Mouse (Mus musculus) testis, adult 2 months (tissue): Measurements from ENCODE around the gene Mdp1. TPM values are rescaled to one million over a fixed set of nuclear protein-coding genes. Genes with fewer than 3 reads are reported as not detected.

Experiments
- H3K27ac ChIP-seq: fragments of 200-500 bp; 2 replicates; pipeline ENCODE4 v1.5.1; 2012; ENCODE audit warnings: low read depth, low read length; ENCODE audit not compliant: control insufficient read depth, insufficient read depth
- H3K27me3 ChIP-seq: fragments of 200-500 bp; 2 replicates; pipeline ENCODE4 v1.6.1; 2012; ENCODE audit warnings: mild to moderate bottlenecking, low read length, moderate library complexity; ENCODE audit not compliant: control insufficient read depth, insufficient read depth
- H3K36me3 ChIP-seq: fragments of 200-500 bp; 2 replicates; pipeline ENCODE4 v1.6.1; 2012; ENCODE audit warnings: mild to moderate bottlenecking, low read length; ENCODE audit not compliant: control insufficient read depth, insufficient read depth
- H3K4me1 ChIP-seq: fragments of 200-500 bp; 2 replicates; pipeline ENCODE4 v1.6.1; 2012; ENCODE audit warnings: low read length; ENCODE audit not compliant: control insufficient read depth, insufficient read depth
- H3K4me3 ChIP-seq: fragments of 200-500 bp; 2 replicates; pipeline ENCODE4 v1.5.1; 2012; ENCODE audit warnings: low read depth, mild to moderate bottlenecking, low read length, moderate library complexity, mixed read lengths; ENCODE audit not compliant: control insufficient read depth
- CTCF ChIP-seq: fragments of 200-500 bp; IDR thresholded peaks from 2 replicates; pipeline ENCODE4 v1.5.1; 2012; ENCODE audit warnings: low read depth, mild to moderate bottlenecking, inconsistent platforms, low read length, moderate library complexity; ENCODE audit not compliant: control insufficient read depth, insufficient read depth, insufficient replicate concordance
- POLR2A ChIP-seq: fragments of 200-500 bp; IDR thresholded peaks from 2 replicates; pipeline ENCODE4 v1.6.1; 2012; ENCODE audit warnings: low read depth, mild to moderate bottlenecking, inconsistent platforms, low read length, moderate library complexity; ENCODE audit not compliant: control insufficient read depth
- polyA plus RNA-seq: library from polyadenylated mRNA; depleted of rRNA; stranded (reverse); fragments of >200 nt; gene quantifications from 2 replicates; pipeline ENCODE4 v1.2.3, GENCODE M21; 2012; rRNA removed

The Mdp1 gene
- polyA plus RNA-seq, 1 experiment: 4.1 TPM

DNA sequence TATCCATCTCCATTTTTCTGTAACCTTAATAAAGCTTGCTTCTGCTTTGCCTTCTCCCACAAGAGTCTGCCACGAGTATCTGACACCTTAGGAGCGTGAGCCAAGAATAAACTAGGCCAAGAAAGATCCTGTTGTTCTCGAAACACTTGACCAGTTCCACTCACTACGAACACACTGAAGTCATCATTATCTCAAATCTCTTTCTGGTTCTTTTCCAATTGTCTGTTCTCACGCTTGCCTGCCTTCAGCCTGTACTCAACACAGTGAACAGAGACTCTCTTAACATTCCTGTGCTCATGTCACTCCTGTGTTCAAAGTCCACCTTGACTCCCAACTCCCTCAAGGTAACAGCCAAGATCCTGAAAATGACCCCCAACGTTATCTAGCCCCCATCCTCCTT is 47.0 kb downstream of the Mdp1 start:
- no peak for TF ChIP-seq POLR2A
- TF ChIP-seq CTCF: no peak
- H3K4me1 ChIP-seq: peaks cover 5% of the 10 kb centered on the region
- H3K36me3 ChIP-seq: no peaks in the 10 kb centered on the region
- H3K27ac ChIP-seq: peak overlapping the region; percentile 66
- no peak overlapping the region for H3K4me3 ChIP-seq
- no peaks in the 10 kb centered on the region for H3K27me3 ChIP-seq

DNA sequence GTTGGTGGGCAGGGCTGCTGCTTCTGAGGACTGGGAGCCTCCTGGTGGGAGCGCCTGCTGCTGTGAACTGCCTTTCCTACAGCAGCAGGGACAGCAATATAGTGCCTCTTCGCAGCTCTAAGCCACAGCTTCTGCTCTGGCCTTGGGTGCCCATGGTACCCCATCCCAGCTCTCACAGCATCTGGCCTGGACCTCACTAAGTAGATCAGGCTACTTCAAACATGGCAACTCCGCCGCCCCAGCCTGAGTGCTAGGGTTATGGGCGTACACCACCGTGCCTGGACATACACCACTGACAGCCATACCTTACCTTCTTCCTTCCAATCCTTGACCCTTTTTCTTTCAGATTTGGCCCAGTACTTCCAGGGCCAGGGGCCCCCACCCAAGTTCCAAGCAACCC is 52.0 kb downstream of the Mdp1 start:
- H3K4me1 ChIP-seq: no peaks in the 10 kb centered on the region; the same call in 1 of the 2 replicates
- H3K27ac ChIP-seq: no peak overlapping the region
- H3K4me3 ChIP-seq: no peak overlapping the region
- TF ChIP-seq POLR2A (no peak), CTCF (no peak)
- no peaks in the 10 kb centered on the region for H3K36me3 ChIP-seq
- no peaks in the 10 kb centered on the region for H3K27me3 ChIP-seq

Other genes with a start within 250 kb of the Mdp1 start
- gene Dhrs4, start 181.8 kb downstream of the Mdp1 start, polyA plus RNA-seq: 27.2 and 28.8 TPM in 2 replicates
- gene Carmil3, start 169.9 kb downstream of the Mdp1 start, polyA plus RNA-seq: 1.8 and 1.9 TPM in 2 replicates
- gene Cpne6, start 150.1 kb downstream of the Mdp1 start, polyA plus RNA-seq: 0.06 and 0.29 TPM in 2 replicates
- 0.20 and 0.37 TPM in 2 replicates for gene Nrl, start 135.5 kb downstream of the Mdp1 start, polyA plus RNA-seq
- 2.8 and 5.7 TPM in 2 replicates for gene Pck2, start 120.2 kb downstream of the Mdp1 start, polyA plus RNA-seq
- 54.5 and 60.7 TPM in 2 replicates for gene Dcaf11, start 100.5 kb downstream of the Mdp1 start, polyA plus RNA-seq
- 2.1 and 2.3 TPM in 2 replicates for gene A730061H03Rik, start 100.1 kb downstream of the Mdp1 start, polyA plus RNA-seq
- gene Fitm1, start 84.9 kb downstream of the Mdp1 start, polyA plus RNA-seq: 40.2 and 52.7 TPM in 2 replicates
- gene Psme1, start 82.4 kb downstream of the Mdp1 start, polyA plus RNA-seq: 7.6 and 8.4 TPM in 2 replicates
- 5.8 and 6.4 TPM in 2 replicates for gene Emc9, start 75.2 kb downstream of the Mdp1 start, polyA plus RNA-seq
- gene Psme2, start 69.4 kb downstream of the Mdp1 start, polyA plus RNA-seq: 10.2 and 14.9 TPM in 2 replicates
- gene Rnf31, start 68.8 kb downstream of the Mdp1 start, polyA plus RNA-seq: 7.8 and 8.9 TPM in 2 replicates
- gene Irf9, start 56.9 kb downstream of the Mdp1 start, polyA plus RNA-seq: 4.1 and 4.4 TPM in 2 replicates
- 65.8 and 78.1 TPM in 2 replicates for gene Rec8, start 42.5 kb downstream of the Mdp1 start, polyA plus RNA-seq
- gene Ipo4, start 24.6 kb downstream of the Mdp1 start, polyA plus RNA-seq: 519 and 558 TPM in 2 replicates
- 1.9 and 2.1 TPM in 2 replicates for gene Gm49378, start 22.6 kb downstream of the Mdp1 start, polyA plus RNA-seq
- gene Tm9sf1, start 16.7 kb downstream of the Mdp1 start, polyA plus RNA-seq: 18.2 and 21.3 TPM in 2 replicates
- 197 and 200 TPM in 2 replicates for gene Tssk4, start 10.3 kb downstream of the Mdp1 start, polyA plus RNA-seq
- gene Gmpr2, start 11.4 kb upstream of the Mdp1 start, polyA plus RNA-seq: 29.6 and 35.9 TPM in 2 replicates
- 196 and 222 TPM in 2 replicates for gene Nedd8, start 11.6 kb upstream of the Mdp1 start, polyA plus RNA-seq
- gene Tinf2, start 21.3 kb upstream of the Mdp1 start, polyA plus RNA-seq: 26.8 and 30.0 TPM in 2 replicates
- 0.27 and 0.65 TPM in 2 replicates for gene Tgm1, start 53.4 kb upstream of the Mdp1 start, polyA plus RNA-seq
- gene Rabggta, start 61.8 kb upstream of the Mdp1 start, polyA plus RNA-seq: 40.9 and 41.4 TPM in 2 replicates
- 322 and 330 TPM in 2 replicates for gene Dhrs1, start 85.2 kb upstream of the Mdp1 start, polyA plus RNA-seq
- gene Nop9, start 85.2 kb upstream of the Mdp1 start, polyA plus RNA-seq: 142 and 144 TPM in 2 replicates
- 0.13 TPM in 1 of 2 replicates, not detected in the other for gene Cideb, start 98.0 kb upstream of the Mdp1 start, polyA plus RNA-seq
- gene Ltb4r2, start 100.9 kb upstream of the Mdp1 start, polyA plus RNA-seq: 0.07 and 0.11 TPM in 2 replicates
- 0.11 and 0.20 TPM in 2 replicates for gene Ltb4r1, start 105.5 kb upstream of the Mdp1 start, polyA plus RNA-seq
- gene Adcy4, start 123.6 kb upstream of the Mdp1 start, polyA plus RNA-seq: 0.38 and 0.82 TPM in 2 replicates
- 4.1 and 4.8 TPM in 2 replicates for gene Ripk3, start 128.4 kb upstream of the Mdp1 start, polyA plus RNA-seq
- 0.58 and 0.83 TPM in 2 replicates for gene Nfatc4, start 162.6 kb upstream of the Mdp1 start, polyA plus RNA-seq
- gene Nynrin, start 193.5 kb upstream of the Mdp1 start, polyA plus RNA-seq: 0.41 and 0.51 TPM in 2 replicates
- gene Cbln3, start 223.9 kb upstream of the Mdp1 start, polyA plus RNA-seq: 1.0 and 1.1 TPM in 2 replicates
- 5.0 and 5.1 TPM in 2 replicates for gene Khnyn, start 224.4 kb upstream of the Mdp1 start, polyA plus RNA-seq
- 50.7 and 55.1 TPM in 2 replicates for gene Sdr39u1, start 239.8 kb upstream of the Mdp1 start, polyA plus RNA-seq